Mouse (Mus musculus) kidney, adult 9 months (tissue): ENCODE results near the gene Agbl1.
A peak's percentile ranks its signal among the peaks of the same experiment; 100 is the strongest.
"Not testable (repeated sequence)": the region's sequence is repeated elsewhere in the genome, so short reads cannot be mapped to it uniquely, and the experiment has no call there.

Source experiments
- DNase-seq: peaks from one replicate; pipeline ENCODE4 v3.0.0; 2022

Gene Agbl1

GRCm38 (mm10) chr7:76597812-76598211 is 368.1 kb downstream of the Agbl1 start:
- no peak for DNase-seq

- no peak for DNase-seq
These were observed 370.5 kb downstream of the Agbl1 start for GRCm38 (mm10) chr7:76600050-76600690.

GRCm38 (mm10) chr7:76629528-76629927 is 399.8 kb downstream of the Agbl1 start:
- DNase-seq: peak; percentile 44

GRCm38 (mm10) chr7:76650984-76651383 is 421.3 kb downstream of the Agbl1 start:
- DNase-seq: no peak

- DNase-seq: no peak
These were observed 431.4 kb downstream of the Agbl1 start for GRCm38 (mm10) chr7:76661072-76661471.

- DNase-seq: no peak
These were observed 445.2 kb downstream of the Agbl1 start for GRCm38 (mm10) chr7:76674856-76675255.

- no peak for DNase-seq
These were observed 471.5 kb downstream of the Agbl1 start for GRCm38 (mm10) chr7:76701224-76701623.

GRCm38 (mm10) chr7:76732220-76732619 is 502.5 kb downstream of the Agbl1 start:
- DNase-seq: not testable (repeated sequence)

- no peak for DNase-seq
These were observed 547.7 kb downstream of the Agbl1 start for GRCm38 (mm10) chr7:76777237-76777855.

- DNase-seq: no peak
These were observed 550.8 kb downstream of the Agbl1 start for GRCm38 (mm10) chr7:76780446-76780845.

- no peak for DNase-seq
These were observed 559.0 kb downstream of the Agbl1 start for GRCm38 (mm10) chr7:76788561-76789306.

GRCm38 (mm10) chr7:76790041-76790440 is 560.4 kb downstream of the Agbl1 start:
- no peak for DNase-seq

GRCm38 (mm10) chr7:76791247-76791646 is 561.6 kb downstream of the Agbl1 start:
- DNase-seq: no peak

GRCm38 (mm10) chr7:76810003-76810402 is 580.3 kb downstream of the Agbl1 start:
- DNase-seq: no peak

GRCm38 (mm10) chr7:76820571-76820970 is 590.9 kb downstream of the Agbl1 start:
- no peak for DNase-seq

- no peak for DNase-seq
These were observed 612.5 kb downstream of the Agbl1 start for GRCm38 (mm10) chr7:76842146-76842545.

GRCm38 (mm10) chr7:76889416-76890209 is 659.9 kb downstream of the Agbl1 start:
- no peak for DNase-seq

- no peak for DNase-seq
These were observed 674.4 kb downstream of the Agbl1 start for GRCm38 (mm10) chr7:76904096-76904495.

- no peak for DNase-seq
These were observed 682.0 kb downstream of the Agbl1 start for GRCm38 (mm10) chr7:76911672-76912071.

- no peak for DNase-seq
These were observed 689.2 kb downstream of the Agbl1 start for GRCm38 (mm10) chr7:76918871-76919270.

GRCm38 (mm10) chr7:76921671-76922070 is 692.0 kb downstream of the Agbl1 start:
- DNase-seq: no peak

GRCm38 (mm10) chr7:76935219-76935618 is 705.5 kb downstream of the Agbl1 start:
- DNase-seq: no peak

GRCm38 (mm10) chr7:76941531-76941930 is 711.8 kb downstream of the Agbl1 start:
- peak; percentile 57 for DNase-seq
